Mouse (Mus musculus) heart, embryonic 16.5 days (tissue): ENCODE data around the gene Acvr1c. TPM values are rescaled to one million over a fixed set of nuclear protein-coding genes. Genes with fewer than 3 reads are reported as not detected.

Experiments
- ATAC-seq: fragments of 200-750 bp; cut with Nextera tagmentation; replicated peaks from 2 replicates; pipeline ENCODE4 v1.8.0; 2017; ENCODE audit warnings: moderate number of reproducible peaks; ENCODE audit not compliant: insufficient read depth, low FRiP score; ENCODE audit errors: extremely low read depth
- H3K27ac ChIP-seq: fragments of 300-500 bp; sonication (generic); 2 replicates; pipeline ENCODE4 v1.5.1; 2014; ENCODE audit warnings: mild to moderate bottlenecking, low read length, control low read depth, moderate library complexity
- H3K27me3 ChIP-seq: fragments of 300-500 bp; sonication (generic); 2 replicates; pipeline ENCODE4 v1.6.1; 2014; ENCODE audit warnings: low read length, mixed read lengths; ENCODE audit not compliant: control insufficient read depth, insufficient read depth
- H3K36me3 ChIP-seq: fragments of 300-500 bp; sonication (generic); 2 replicates; pipeline ENCODE4 v1.6.1; 2014; ENCODE audit not compliant: control insufficient read depth, insufficient read depth
- H3K4me1 ChIP-seq: fragments of 300-500 bp; sonication (generic); 2 replicates; pipeline ENCODE4 v1.6.1; 2014; ENCODE audit warnings: low read length, mixed read lengths; ENCODE audit not compliant: control insufficient read depth, insufficient read depth
- H3K4me2 ChIP-seq: fragments of 300-500 bp; sonication (generic); 2 replicates; pipeline ENCODE4 v1.6.1; 2014; ENCODE audit warnings: low read depth, mild to moderate bottlenecking, control low read depth, low read length
- H3K4me3 ChIP-seq: fragments of 300-500 bp; sonication (generic); 2 replicates; pipeline ENCODE4 v1.5.1; 2014; ENCODE audit warnings: mild to moderate bottlenecking, control low read depth, low read length
- H3K9ac ChIP-seq: fragments of 300-500 bp; sonication (generic); 2 replicates; pipeline ENCODE4 v1.6.1; 2014; ENCODE audit warnings: low read length, control low read depth
- H3K9me3 ChIP-seq: fragments of 300-500 bp; sonication (generic); replicated peaks from 2 replicates; pipeline ENCODE4 v1.6.1; 2016; ENCODE audit warnings: low read length; ENCODE audit not compliant: control insufficient read depth
- WGBS: fragments of 180-500 bp; shearing (Covaris S2); extraction: QIAGEN DNeasy Blood & Tissue Kit; methylation state at CpG from one replicate; pipeline ENCODE4 v1.1.7; 2014; 5-methylcytosine and 5-hydroxymethylcytosine counted together
- polyA plus RNA-seq: library from polyadenylated mRNA; unstranded; fragments of >200 nt; fragmentation: Nextera tagmentation; extraction: Ambion mirVana; gene quantifications from 2 replicates; pipeline ENCODE4 v1.2.1, GENCODE M21; 2015

Acvr1c gene
- polyA plus RNA-seq, 1 experiment from 2014 or later: 1.3 TPM

- Histone ChIP-seq H3K36me3 (no peaks in the 10 kb centered on the region), H3K4me1 (no peaks in the 10 kb centered on the region), H3K27me3 (no peaks in the 10 kb centered on the region), H3K4me3 (no peak overlapping the region), H3K9ac (no peak overlapping the region), H3K27ac (no peak overlapping the region), H3K4me2 (no peak overlapping the region), H3K9me3 (no peaks in the 10 kb centered on the region)
- ATAC-seq: no peak
- 58% methylated on average over 2 of the region's 2 CpGs for WGBS
These were observed 120.2 kb downstream of the Acvr1c start for GRCm38 (mm10) chr2:58237487-58237886.

Other genes with a start within 250 kb of the Acvr1c start
- 3.1 and 5.1 TPM in 2 replicates for gene Cytip, start 162.4 kb downstream of the Acvr1c start, polyA plus RNA-seq
- gene Gm17409, start 112.2 kb upstream of the Acvr1c start, polyA plus RNA-seq: not detected in 2 replicates
- 7.2 and 8.0 TPM in 2 replicates for gene Acvr1, start 209.3 kb upstream of the Acvr1c start, polyA plus RNA-seq
- gene Upp2, start 209.4 kb upstream of the Acvr1c start, polyA plus RNA-seq: 5.4 and 6.4 TPM in 2 replicates